Mouse (Mus musculus) left cerebral cortex, postnatal 36 days (tissue): ENCODE results near the gene Pgls. TPM values are rescaled to one million over a fixed set of nuclear protein-coding genes. Genes with fewer than 3 reads are reported as not detected.

Source experiments
- DNase-seq, 2 experiments: peaks; one replicate each; pipeline ENCODE4 v3.0.0; 2021 to 2022; ENCODE audit warnings: low spot score in 2 of 2, mixed read lengths in 1 of 2
- intact Hi-C: fragments of 180-260 bp; cut with DNase I; formaldehyde crosslinking; loops from one replicate; pipeline ENCODE4 v1.15.1; 2025
- total RNA-seq, 2 experiments: library from RNA; stranded (reverse); gene quantifications; 2 replicates each; pipeline ENCODE4 v1.2.3; 2021

Gene Pgls
- total RNA-seq, result 10 to 100 TPM; 31.1 to 41.6 TPM

DNA sequence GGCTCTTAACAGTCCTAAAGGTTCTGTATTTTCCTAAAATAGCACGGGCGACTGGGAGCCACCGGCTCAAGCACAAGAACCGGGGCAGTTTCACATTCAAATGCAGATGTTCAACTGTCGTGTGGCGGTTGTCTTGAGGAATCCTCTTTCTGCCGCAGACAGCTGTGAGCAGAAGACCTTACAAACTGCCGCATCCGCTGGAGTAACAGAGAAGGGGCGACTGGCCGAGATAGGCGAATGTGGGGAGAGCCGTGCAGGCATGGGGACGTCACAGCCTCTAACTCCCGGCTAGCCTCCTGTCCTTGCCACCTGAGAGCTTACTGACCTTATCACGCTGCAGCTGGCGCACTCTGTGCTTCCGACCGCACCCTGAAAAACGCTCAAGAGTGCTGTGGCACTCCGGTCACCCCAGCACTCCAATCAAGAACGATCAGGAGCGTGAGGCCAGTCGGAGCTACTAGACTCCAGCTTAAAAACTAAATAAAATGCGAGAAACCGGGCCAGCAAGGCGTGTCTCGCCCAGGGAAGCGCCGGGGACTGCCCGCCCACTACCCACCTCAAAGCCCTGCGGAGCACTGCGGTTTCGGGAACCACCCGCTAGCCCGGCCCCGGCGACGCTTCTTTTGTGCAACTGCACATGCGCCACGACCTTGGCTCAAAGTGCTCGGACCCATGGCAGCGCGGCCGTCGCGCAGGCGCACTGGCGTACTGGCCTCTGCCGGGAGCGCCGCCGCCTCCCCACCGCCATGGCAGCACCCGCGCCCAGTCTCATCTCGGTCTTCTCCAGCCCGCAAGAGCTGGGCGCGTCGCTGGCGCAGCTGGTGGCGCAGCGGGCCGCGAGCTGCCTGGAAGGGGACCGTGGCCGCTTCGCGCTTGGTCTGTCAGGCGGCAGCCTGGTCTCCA, at the start of gene Pgls:
Gene Pgls (plus strand): TSS at position 706 of the 903 bp plus-strand sequence.
- DNase-seq, result peak; percentile 98 to 99
- intact Hi-C loops, result loop anchor here (2.0 kb wide), 1 partner anchor 23 kb away; the partner anchor contains the start of gene Slc27a1

DNA sequence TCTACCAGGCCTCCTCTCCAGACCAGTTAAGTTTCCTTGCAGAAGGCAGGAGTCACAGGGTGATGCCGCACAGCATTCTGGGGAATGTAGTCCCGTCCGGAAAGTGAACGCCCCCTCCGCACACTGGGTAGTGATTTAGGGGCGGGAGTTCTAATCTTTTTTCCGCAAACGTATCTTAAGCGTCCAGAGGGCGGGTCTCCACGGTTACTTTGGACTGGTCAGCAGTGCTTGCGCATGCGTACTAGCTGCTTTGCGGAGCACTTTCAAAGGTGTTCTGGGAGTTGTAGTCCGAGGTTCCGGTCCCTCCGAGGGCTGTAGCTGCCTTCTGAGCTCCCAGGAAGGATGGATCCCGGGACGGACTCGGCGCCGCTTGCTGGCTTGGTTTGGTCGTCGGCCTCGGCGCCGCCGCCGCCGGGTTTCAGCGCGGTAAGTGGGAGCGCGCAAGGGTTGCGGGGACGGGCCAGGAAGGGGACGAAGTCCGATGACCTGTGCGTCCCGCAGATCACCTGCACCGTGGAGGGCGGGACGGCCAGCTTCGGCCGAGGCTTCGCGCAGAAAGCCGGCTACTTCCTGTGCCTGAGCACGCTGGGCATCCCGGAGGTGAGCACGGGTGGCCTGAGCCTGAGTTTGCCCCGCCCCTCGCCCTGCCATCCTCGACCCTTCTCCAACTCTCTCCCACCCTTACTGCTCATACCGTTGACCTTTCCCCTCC, 49.2 kb upstream of the Pgls start, which contains the start of gene Mvb12a:
Gene Mvb12a (plus strand): TSS at position 291 of the 712 bp plus-strand sequence.
- intact Hi-C loops, result loop anchor here (5.0 kb wide), 1 partner anchor 80 kb away; the partner anchor contains the start of genes Abhd8 and Mrpl34
- peak; percentile 95 to 97 for DNase-seq

DNA sequence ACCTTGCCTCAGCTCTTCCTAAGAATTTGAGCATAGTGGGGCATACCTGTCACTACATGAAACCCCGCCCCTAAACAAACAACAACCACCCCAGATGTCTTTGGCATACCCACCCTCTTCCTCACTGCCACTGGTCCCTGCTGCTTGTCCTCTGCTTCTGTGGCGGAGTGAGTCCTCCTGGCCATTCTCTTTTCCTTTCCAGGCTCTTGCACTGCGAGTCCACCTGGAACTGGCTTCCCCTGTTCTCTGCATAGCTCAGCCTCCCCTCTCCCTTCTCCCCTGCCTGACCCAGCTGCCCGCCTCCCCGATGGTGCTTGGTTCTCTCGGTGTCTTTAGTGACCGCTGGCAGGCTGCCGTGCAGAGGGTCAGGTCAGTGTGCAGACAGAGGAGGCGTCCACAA, 48.2 kb upstream of the Pgls start:
- DNase-seq, result no peak
- intact Hi-C loops, result loop anchor here (5.0 kb wide), 1 partner anchor 81 kb away; the partner anchor contains the start of genes Abhd8 and Mrpl34

DNA sequence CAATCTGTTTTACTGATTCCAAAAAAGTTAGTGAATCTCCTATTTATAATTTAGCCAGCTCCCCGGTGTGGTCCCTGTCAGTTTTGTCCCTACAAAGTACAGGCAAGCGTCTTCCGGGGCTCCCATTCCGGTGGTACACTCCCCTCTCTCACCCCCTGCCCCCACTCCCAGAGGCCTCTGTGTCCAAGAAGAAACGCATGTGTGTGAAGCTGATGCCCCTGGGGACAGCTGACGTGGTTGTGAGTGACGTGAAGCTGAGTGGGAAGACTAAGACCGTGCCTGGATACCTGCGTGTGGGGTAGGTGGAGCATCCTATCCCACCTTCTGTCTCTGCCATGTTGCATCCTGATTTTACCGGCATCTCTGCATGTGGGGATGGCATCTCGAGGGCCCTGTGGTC, 46.9 kb upstream of the Pgls start:
- DNase-seq, result no peak
- intact Hi-C loops, result no loop called here

DNA sequence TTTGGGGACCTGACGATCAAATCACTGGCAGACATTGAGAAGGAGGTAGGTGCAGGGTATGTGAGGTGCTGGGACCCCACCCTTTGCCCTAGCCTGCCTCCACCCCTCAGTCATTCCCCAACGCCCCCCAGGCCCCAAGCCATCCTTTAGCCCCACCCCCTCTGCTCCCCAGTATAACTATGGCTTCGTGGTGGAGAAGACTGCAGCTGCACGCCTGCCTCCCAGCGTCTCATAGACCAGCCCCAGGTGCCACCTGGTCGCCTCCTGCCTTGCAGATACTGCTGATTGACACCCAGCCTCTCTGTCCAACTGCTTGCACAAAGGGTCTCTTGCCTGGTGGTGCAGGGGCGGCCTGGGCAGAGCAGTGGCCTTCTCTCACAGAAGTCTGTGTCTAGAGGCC, 44.4 kb upstream of the Pgls start:
- no peak for DNase-seq

DNA sequence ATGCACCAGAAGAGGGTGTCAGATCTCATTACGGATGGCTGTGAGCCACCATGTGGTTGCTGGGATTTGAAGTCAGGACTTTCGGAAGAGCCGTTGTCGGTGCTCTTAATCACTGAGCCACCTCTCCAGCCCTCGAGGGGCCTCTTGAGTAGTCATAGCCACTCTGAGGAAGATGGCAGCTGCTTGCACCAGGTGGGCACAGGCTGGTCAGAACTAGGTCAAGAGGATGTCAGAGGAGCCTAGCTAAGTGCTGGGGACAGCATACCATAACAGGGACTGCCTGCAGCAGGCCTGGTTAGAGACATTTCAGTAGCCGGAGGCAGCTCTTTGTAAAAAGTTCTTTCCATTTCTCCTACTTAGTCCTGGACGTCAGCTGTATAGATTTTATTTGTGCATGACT, 41.2 kb upstream of the Pgls start:
- intact Hi-C loops, result no loop called here
- DNase-seq, result no peak

More for the DNA sequence above, 44.4 kb upstream of the Pgls start:
- intact Hi-C loops, result no loop called here

DNA sequence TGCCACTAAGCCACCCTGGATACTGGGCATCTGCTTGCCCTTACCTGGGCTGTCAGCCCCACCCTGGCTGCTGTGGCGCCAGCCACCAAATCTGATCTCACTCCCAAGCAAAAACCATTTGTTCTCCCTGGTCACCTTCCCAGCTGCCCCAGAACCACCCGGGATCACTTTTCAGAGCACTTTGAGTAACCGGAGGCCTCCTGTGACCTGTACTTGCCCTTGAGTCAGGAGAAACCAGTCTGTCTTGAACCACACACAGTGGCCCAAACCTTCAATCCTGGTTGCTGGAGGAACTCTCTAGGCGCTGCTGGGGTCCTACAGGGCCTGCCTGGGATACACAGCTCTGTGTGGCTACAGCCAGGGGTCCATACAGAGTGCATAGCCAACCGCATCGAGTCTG, 39.2 kb upstream of the Pgls start:
- intact Hi-C loops, result no loop called here
- no peak for DNase-seq

DNA sequence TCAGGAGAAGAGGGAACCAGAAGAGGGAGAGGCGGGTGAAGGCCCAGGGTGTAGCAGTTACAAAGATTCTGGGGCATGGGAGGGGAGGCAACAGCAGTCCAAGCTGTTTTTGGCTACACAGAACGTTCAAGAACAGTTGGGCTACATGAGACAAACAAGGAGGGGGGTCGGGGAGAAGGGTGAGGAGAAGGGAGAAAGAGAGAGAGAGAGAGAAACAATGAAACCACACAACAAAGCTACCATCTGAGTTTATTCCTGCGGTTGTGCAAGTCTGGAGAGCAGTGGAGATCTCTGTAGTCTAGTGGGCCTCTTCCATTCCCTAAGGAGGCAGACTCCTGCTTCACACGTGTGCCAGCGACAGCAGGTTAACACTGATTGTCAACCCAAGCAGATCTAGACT, 38.0 kb upstream of the Pgls start:
- intact Hi-C loops, result no loop called here
- DNase-seq, result no peak

DNA sequence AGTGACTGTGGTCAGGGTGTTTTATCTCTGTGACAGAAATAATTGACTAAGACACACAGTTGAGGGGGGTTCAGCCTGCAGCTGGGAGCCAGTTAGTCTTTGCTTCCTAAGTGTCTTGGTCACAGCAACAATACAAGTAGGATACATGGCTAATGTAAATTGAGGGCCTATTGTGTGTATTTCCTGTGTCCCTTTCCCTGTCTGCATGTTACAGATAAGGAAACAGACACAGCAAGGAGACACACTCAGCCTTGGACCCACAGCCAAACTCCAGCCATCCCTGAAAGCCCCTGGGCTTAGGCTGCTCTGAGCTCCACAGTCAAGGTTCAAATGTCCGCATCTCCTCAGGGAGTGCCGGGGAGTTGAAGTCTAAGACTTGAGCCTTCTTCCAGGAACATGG, 37.3 kb upstream of the Pgls start:
- DNase-seq, result no peak
- intact Hi-C loops, result no loop called here

DNA sequence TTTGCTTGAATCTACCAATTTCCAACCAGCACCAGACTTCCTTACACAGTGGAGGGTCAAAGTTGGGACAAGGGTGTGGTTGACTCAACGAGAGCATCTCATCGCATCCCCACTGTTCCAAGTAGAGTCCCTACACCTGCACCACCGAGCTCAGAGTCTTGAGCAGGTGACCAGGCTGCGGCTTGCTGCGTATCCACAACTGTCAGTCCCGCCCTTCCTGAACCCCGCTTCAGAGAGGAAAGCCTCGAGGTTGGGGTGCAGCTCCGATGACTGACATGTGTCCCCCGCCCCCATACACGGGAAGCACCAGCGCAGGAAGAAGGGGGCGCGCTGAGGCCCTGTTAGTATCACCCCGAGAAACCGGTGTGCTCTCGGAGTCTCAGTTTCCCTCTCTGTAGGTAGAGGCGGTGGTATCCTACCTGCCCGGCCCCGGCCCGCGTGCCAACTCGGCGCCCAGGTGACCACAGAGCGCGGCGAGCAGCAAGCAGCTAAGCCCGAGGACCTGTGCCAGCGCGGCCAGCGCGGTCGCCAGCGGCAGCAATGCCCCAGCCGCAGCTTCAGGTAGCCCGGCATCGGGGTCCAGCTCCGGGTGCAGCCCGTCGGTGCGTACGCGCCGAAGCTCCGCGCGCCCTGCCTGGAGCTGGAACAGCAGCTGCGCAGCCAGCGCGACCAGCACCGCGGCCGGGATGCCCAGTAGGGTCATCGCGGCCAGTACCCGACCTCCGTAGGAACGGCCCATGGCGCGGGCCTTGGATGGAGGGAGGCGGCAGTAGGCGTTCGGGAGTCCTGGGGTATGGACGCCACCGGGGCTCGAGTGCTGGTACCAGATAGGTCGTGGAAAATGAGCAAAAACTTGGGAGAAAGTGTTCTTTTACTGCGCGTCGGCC, 33.7 kb upstream of the Pgls start, which contains the start of gene Tmem221:
Gene Tmem221 (minus strand): TSS at position 801 of the 887 bp plus-strand sequence.
- intact Hi-C loops, result no loop called here
- DNase-seq, result no peak

DNA sequence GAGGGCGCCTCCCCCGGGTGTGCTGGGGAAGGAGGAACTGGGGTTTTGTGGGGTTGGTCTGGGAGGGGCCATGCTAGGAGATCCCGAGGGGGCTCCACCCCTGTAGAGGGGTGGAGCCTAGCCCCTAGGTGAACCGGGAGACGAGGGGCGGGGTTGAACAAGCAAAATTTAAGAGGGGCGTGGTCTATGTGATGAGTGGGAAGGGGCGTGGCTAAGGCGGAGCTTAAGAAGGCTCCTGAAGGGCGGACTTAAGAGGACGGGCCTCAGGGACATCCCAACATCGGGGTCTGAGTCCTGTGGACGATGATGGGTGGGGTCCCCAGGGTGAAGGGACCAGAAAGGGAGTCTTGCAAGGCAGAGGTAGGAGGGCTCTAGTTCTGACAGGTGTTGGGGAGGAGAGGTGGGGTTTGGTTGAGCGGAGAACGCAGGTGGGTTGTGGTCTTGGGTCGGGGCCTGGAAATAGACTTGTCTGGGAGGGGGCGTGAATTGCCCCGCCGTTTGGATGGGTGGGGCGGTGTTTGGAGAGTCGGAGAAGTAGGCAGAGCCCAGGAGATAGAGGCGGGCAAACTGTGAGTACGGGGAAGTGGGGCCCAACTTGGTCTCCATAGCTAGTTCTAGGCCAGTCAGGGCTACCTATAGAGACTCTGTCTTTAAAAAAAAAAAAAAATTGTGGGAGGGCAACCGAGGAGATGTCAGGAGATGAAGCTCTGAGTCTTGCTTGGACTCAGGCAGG, 32.9 kb upstream of the Pgls start:
- no peak for DNase-seq
- intact Hi-C loops, result no loop called here

DNA sequence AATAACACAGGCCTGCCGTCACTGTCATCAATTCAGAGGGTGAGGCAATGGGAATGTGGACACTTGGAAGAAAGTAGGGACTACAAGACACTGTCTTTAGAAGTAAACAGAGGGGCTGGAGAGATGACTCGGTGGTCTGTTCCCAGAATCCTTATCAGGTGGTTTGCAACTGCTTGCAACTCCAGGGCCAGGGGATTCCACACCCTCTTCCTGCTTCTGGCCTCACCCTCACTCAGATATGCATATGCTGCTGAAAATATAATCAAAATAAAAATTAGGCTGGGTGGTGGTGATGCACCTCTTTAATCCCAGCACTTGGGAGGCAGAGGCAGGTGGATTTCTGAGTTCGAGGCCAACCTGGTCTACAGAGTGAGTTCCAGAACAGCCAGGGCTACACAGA, 31.9 kb upstream of the Pgls start:
- intact Hi-C loops, result loop anchor here (2.0 kb wide), 1 partner anchor 101 kb away; no protein-coding TSS in a partner anchor
- no peak for DNase-seq

DNA sequence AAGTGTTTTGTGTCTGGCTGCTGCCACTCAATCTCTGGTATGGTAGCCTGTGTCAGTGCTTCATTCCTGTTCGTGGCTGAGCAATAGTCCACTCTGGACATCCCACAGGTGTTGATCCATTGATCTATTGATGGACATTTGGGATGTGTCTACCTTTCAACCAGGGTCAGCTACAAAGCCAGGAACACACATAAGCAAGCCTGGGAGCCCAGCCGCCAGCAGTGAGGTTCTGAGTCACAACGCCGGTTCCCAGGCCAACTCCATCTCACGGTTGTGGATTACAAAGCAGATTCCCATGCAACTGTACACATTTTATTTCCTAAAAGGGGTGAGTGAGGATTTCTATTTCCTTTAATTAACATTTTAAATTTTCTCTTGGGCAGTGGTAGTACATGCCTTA, 31.2 kb upstream of the Pgls start:
- intact Hi-C loops, result loop anchor here (2.0 kb wide), 1 partner anchor 100 kb away; no protein-coding TSS in a partner anchor
- DNase-seq, result no peak

DNA sequence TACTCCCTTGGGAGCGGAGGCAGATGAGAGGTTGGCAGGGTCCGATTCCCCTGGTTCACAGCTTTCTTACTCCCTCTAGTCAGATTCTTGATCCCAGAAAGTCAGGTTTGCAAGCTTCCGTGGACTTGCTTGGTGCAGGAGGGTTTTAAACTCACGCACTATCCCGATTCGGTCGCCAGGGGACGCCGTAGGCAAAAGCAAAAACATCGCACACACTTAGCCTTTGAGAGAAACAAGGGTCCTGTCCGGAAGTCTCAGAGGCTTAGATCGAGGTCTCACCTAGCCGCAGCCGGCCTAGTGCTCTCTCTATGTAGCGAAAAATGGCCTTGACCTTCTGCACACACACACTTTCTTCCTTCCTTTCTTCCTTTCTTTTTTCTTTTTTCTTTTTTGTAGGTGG, 30.6 kb upstream of the Pgls start:
- peak; percentile 43 to 47 for DNase-seq
- intact Hi-C loops, result loop anchor here (2.0 kb wide), 1 partner anchor 99 kb away; no protein-coding TSS in a partner anchor

DNA sequence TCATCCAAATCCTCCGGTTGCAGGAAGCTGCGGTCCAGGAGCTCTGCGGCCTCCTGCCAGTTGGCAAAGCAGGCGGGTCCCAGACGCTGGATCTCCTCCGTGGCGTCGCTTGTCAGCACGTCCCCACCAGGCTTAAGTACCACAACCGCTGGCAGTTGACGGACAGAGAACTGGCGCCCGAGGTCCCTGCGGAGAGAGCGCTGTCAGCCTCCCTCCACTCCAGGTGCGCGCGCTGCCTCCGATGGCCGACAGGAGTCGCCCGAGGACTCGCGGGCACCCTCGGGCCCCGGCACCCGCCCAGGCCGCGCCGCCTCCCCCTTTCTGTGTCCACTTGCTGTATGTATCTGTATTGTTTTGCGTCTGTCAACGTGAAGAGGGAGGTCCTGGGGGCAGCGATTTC, 29.2 kb upstream of the Pgls start:
- intact Hi-C loops, result loop anchor here (2.0 kb wide), 1 partner anchor 34 kb away; the partner anchor contains the start of gene Fam129c

DNA sequence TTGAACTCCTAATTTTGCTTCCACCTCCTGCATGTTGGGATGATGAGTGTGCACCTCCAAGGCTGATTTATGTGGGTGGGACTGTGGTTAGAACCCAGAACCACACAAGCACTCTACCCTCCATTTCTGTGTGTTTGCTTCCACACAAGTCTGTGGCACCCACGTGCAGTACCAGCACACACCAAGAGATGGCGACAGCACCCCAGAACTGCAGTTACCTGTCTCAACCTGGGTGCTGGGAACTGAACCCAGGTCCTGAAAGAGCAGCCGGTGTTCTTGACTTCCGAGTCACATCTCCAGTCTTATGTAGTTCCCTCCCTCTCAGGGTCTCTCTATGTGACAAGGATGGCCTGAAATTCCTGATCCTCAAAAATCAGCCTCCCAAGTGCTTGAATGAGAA, 28.0 kb upstream of the Pgls start:
- no peak for DNase-seq
- intact Hi-C loops, result loop anchor here (2.0 kb wide), 1 partner anchor 33 kb away; the partner anchor contains the start of gene Fam129c

More for the DNA sequence above, 29.2 kb upstream of the Pgls start:
- peak; percentile 65 to 67 for DNase-seq

DNA sequence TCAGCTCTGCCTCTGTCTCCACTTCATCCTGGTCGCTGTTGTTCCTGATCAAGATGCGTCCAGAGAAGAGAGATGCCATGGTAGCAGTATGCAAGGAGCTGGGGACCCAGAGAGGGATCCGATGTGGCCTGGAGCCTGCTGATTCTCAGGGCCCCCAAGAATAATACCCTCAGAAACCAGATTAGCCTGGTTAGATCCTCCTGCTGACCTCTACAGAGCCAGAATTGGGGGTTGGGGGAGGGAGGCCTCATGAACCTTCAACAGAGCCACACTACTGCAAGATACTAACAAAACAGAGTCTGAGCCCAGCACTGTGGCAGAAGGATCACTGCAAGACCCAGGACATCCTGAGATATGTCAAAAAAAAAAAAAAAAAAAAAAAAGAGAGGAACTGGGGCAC, 25.5 kb upstream of the Pgls start, which contains the start of gene Nxnl1:
Gene Nxnl1 (minus strand): TSS at position 101 of the 400 bp plus-strand sequence.
- DNase-seq, result no peak

DNA sequence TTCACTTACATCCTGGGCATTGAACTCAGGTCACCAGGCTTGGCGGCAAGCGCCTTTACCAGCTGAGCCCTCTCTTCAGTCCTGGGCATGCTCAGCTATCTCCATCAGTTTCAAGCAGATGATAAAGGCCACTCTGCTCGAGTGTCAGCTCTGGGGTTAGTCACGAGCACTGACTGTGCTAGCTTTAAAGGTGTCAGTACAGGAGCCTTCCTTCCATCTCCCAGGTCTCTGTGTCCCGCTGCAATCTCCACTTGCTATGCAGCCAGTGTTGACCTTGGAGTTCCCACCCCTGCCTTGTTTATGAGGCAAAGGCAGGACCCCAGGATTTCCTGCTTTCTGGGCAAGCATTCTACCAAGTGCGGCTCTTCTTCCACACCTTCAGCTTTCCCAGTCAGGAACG, 24.4 kb upstream of the Pgls start:
- intact Hi-C loops, result no loop called here
- no peak for DNase-seq

More for the DNA sequence above, 25.5 kb upstream of the Pgls start, which contains the start of gene Nxnl1:
- intact Hi-C loops, result no loop called here
